Mouse (Mus musculus) central nervous system, embryonic 14 days (tissue): ENCODE measurements around the gene Rbmy. TPM values are rescaled to one million over a fixed set of nuclear protein-coding genes. Genes with fewer than 3 reads are reported as not detected.

Source experiments
- polyA plus RNA-seq: library from polyadenylated mRNA; depleted of rRNA; stranded (reverse); fragments of >200 nt; gene quantifications from 2 replicates; pipeline ENCODE4 v1.2.3, GENCODE M21; 2012; rRNA removed

Rbmy gene
- polyA plus RNA-seq = not detected in 2 replicates

GRCm38 (mm10) chrY:2830380-2830779 is at the start of gene Rbmy, which contains the start of gene Gm10256:
Gene Rbmy, plus strand, starts transcription at chrY:2830680.
Gene Gm10256, plus strand, starts transcription at chrY:2830699.

GRCm38 (mm10) chrY:2796105-2796504 is 34.4 kb upstream of the Rbmy start, which contains the start of gene Gm4064:
Gene Gm4064, minus strand, starts transcription at chrY:2796205.

Other genes starting within 250 kb of the Rbmy start
- not detected in 2 replicates for gene H2al2c, start 231.6 kb upstream of the Rbmy start, polyA plus RNA-seq
- not detected in 2 replicates for gene Sry, start 167.0 kb upstream of the Rbmy start, polyA plus RNA-seq
- gene H2al2b, start 110.0 kb upstream of the Rbmy start, polyA plus RNA-seq = not detected in 2 replicates
- gene Gm4064, start 34.5 kb upstream of the Rbmy start, polyA plus RNA-seq = not detected in 2 replicates
- gene Gm10256, start within 50 bp of the Rbmy start, polyA plus RNA-seq = 0.04 TPM in 1 of 2 replicates, not detected in the other
- 0.06 TPM in 1 of 2 replicates, not detected in the other for gene Gm10352, start 70.3 kb downstream of the Rbmy start, polyA plus RNA-seq
- not detected in 2 replicates for gene Gm29289, start 101.9 kb downstream of the Rbmy start, polyA plus RNA-seq